Mouse (Mus musculus): ENCODE measurements around the gene Satb2.

GRCm38 (mm10) chr1:56845523-56846118, 132.8 kb downstream of the Satb2 start:
- no peak for TF ChIP-seq USF1 (IDR thresholded peaks at IDR 0.05; ENCODE audit: low read depth, low read length)
- TF ChIP-seq CTCF (conservative IDR thresholded peaks at IDR 0.05 in 1 of 2, IDR thresholded peaks at IDR 0.05 in 1 of 2; ENCODE audit: low read depth in 2 of 2, low read length in 2 of 2) = no peak
- TF ChIP-seq POLR2A (IDR thresholded peaks at IDR 0.05; ENCODE audit: low read depth, low read length) = no peak
- TF ChIP-seq USF2 (conservative IDR thresholded peaks at IDR 0.05; ENCODE audit: low read depth, low read length) = no peak
- no peak for TF ChIP-seq JUND (conservative IDR thresholded peaks at IDR 0.05; ENCODE audit: low read depth, low read length)
- TF ChIP-seq POLR2AphosphoS2 (IDR thresholded peaks at IDR 0.05; ENCODE audit: low read depth, low read length) = no peak
- TF ChIP-seq EP300 (IDR thresholded peaks at IDR 0.05; ENCODE audit: low read length) = no peak
- TF ChIP-seq MAFK (IDR thresholded peaks at IDR 0.05; ENCODE audit: insufficient replicate concordance, low read length) = no peak
- TF ChIP-seq SIN3A (IDR thresholded peaks at IDR 0.05; ENCODE audit: low read length) = no peak
- no peak for TF ChIP-seq NRF1 (IDR thresholded peaks at IDR 0.05; ENCODE audit: low read depth, low read length)
- TF ChIP-seq MXI1 (IDR thresholded peaks at IDR 0.05; ENCODE audit: low read depth, low read length) = no peak
- TF ChIP-seq GABPA (IDR thresholded peaks at IDR 0.05; ENCODE audit: insufficient replicate concordance, low read depth, low read length) = no peak
- no peak for TF ChIP-seq NELFE (IDR thresholded peaks at IDR 0.05; ENCODE audit: low read depth, low read length)

Data from CH12.LX (cell line).